Mouse (Mus musculus) thymus, adult 2 months (tissue): Measurements from ENCODE around the gene Vps37c.

Source experiments
- CTCF ChIP-seq: fragments of 200-500 bp; IDR thresholded peaks from 2 replicates; pipeline ENCODE4 v1.5.1; 2012; ENCODE audit warnings: mild to moderate bottlenecking, control low read depth, low read length, moderate library complexity, borderline replicate concordance; ENCODE audit not compliant: control insufficient read depth, poor library complexity, insufficient read depth; ENCODE audit errors: extremely low read depth
- POLR2A ChIP-seq: fragments of 200-500 bp; IDR thresholded peaks from 2 replicates; pipeline ENCODE4 v1.6.1; 2012; ENCODE audit warnings: mild to moderate bottlenecking, low read length, control low read depth, moderate library complexity; ENCODE audit not compliant: control insufficient read depth, poor library complexity, insufficient read depth; ENCODE audit errors: extremely low read depth

- TF ChIP-seq POLR2A (no peak), CTCF (no peak)
Observed at GRCm38 (mm10) chr19:10671319-10671718, 17.2 kb upstream of the Vps37c start.
